Mouse (Mus musculus) hindbrain, embryonic 10.5 days (tissue): Measurements from ENCODE around the gene C130032M10Rik. TPM values are rescaled to one million over a fixed set of nuclear protein-coding genes. Genes with fewer than 3 reads are reported as not detected.
A peak's percentile ranks its signal among the peaks of the same experiment; 100 is the strongest.

Source experiments
- DNase-seq: peaks from one replicate; pipeline ENCODE4 v3.0.0-alpha.2; 2017; ENCODE audit warnings: low spot score
- H3K27ac ChIP-seq: fragments of 300-500 bp; sonication (generic); 2 replicates; pipeline ENCODE4 v1.5.1; 2016; ENCODE audit warnings: mild to moderate bottlenecking, moderate library complexity
- H3K27me3 ChIP-seq: fragments of 300-500 bp; sonication (generic); 2 replicates; pipeline ENCODE4 v1.6.1; 2016; ENCODE audit warnings: mild to moderate bottlenecking; ENCODE audit not compliant: poor library complexity, insufficient read depth, severe bottlenecking
- H3K36me3 ChIP-seq: fragments of 300-500 bp; sonication (generic); 2 replicates; pipeline ENCODE4 v1.6.1; 2016; ENCODE audit warnings: mild to moderate bottlenecking, moderate library complexity
- H3K4me1 ChIP-seq: fragments of 300-500 bp; sonication (generic); replicated peaks from 2 replicates; pipeline ENCODE4 v1.6.1; 2016; ENCODE audit warnings: mild to moderate bottlenecking
- H3K4me3 ChIP-seq: fragments of 300-500 bp; sonication (generic); 2 replicates; pipeline ENCODE4 v1.5.1; 2016; ENCODE audit warnings: mild to moderate bottlenecking, moderate library complexity
- H3K9me3 ChIP-seq: fragments of 300-500 bp; sonication (generic); 2 replicates; pipeline ENCODE4 v1.6.1; 2016; ENCODE audit warnings: mild to moderate bottlenecking, moderate library complexity
- WGBS: fragments of 180-500 bp; shearing (Covaris S2); methylation state at CpG from one replicate; pipeline ENCODE4 v1.1.7; 2016; 5-methylcytosine and 5-hydroxymethylcytosine counted together
- polyA plus RNA-seq: library from polyadenylated mRNA; unstranded; fragments of >200 nt; fragmentation: Nextera tagmentation; extraction: Ambion mirVana; gene quantifications from 2 replicates; pipeline ENCODE4 v1.2.1, GENCODE M21; 2016

C130032M10Rik gene
- polyA plus RNA-seq, 1 experiment from 2014 or later: 0.38 TPM

DNA sequence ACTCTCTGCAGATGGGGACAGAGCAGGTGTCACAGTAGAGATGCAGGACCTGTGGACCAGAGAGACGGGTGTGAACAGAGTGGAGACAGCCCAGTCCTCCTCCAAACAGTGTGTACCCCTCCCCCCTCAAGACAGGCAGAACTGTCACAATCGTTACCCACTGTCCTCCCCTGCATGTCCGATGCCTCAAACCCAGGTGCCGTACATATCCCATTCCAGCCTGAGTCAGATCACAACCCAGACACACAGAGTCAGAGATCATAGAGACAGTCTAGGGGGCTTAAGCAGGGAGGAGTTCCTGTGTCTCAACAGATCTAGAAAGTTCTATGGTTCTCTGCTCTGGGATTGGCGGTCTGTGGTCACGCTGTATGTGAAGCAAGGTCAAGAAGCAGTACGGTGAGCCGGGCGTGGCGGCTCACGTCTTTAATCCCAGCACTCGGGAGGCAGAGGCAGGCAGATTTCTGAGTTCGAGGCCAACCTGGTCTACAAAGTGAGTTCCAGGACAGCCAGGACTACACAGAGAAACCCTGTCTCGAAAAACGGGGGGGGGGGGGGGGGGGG, 9.7 kb downstream of the C130032M10Rik start:
- H3K36me3 ChIP-seq: peaks cover 33% of the 10 kb centered on the region
- no peaks in the 10 kb centered on the region for H3K9me3 ChIP-seq
- peaks cover 74% of the 10 kb centered on the region for H3K4me1 ChIP-seq
- WGBS: 86% methylated on average over 14 of the region's 15 CpGs
- DNase-seq: no peak
- no peaks in the 10 kb centered on the region for H3K27me3 ChIP-seq
- H3K4me3 ChIP-seq: no peak overlapping the region
- peak overlapping the region; percentile 89 for H3K27ac ChIP-seq

DNA sequence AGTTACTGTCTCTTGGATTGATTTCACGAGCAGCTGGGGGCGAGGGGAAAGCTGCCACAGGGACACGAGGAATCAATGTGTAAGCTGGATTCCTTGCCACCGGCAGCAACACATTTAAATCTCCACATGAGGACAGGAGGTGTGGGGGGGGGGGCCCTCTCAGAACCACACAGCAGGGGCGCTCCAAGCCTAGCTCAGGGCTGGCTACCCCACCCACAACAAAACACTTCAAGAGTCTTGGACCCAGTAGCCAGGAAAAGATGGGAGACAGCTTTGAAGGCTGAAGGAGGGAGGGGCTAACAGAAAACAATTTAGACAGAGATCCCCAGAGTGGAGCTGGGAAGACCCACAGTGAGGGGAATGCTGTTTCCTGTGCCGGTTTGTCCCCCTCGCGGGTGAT, 10.4 kb downstream of the C130032M10Rik start:
- DNase-seq: no peak

DNA sequence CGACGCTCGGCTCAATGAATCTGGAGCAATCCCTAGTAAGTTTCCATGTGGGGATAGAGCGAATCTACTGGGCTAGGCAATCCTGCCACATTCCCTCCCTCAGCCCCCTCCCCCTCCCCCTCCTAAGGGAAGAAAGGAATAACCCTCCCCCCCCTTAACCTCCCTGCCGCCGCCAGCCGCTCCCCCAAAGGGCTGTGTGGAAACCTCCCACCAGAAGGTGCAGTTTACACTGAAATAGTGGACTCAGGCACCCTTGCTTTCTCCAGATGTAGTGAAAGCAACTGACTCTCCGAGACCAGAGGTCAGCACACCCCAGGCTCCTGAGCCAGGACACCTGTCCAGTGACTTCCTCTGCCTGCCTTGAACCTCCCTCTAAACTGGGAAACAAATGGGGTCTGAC, 11.1 kb downstream of the C130032M10Rik start:
- WGBS: 3% methylated on average over 8 of the region's 8 CpGs
- Histone ChIP-seq H3K27me3 (no peaks in the 10 kb centered on the region), H3K9me3 (no peaks in the 10 kb centered on the region), H3K4me3 (peak overlapping the region; percentile 42), H3K4me1 (peaks cover 88% of the 10 kb centered on the region), H3K27ac (peak overlapping the region; percentile 89), H3K36me3 (peaks cover 33% of the 10 kb centered on the region)
- DNase-seq: peak; percentile 55

More for the DNA sequence above, 10.4 kb downstream of the C130032M10Rik start:
- Histone ChIP-seq H3K27me3 (no peaks in the 10 kb centered on the region), H3K9me3 (no peaks in the 10 kb centered on the region), H3K4me1 (peaks cover 81% of the 10 kb centered on the region), H3K27ac (peak overlapping the region; percentile 89), H3K4me3 (peak overlapping the region; percentile 29), H3K36me3 (peaks cover 33% of the 10 kb centered on the region)
- WGBS: 9% methylated on average over 8 of the region's 8 CpGs

DNA sequence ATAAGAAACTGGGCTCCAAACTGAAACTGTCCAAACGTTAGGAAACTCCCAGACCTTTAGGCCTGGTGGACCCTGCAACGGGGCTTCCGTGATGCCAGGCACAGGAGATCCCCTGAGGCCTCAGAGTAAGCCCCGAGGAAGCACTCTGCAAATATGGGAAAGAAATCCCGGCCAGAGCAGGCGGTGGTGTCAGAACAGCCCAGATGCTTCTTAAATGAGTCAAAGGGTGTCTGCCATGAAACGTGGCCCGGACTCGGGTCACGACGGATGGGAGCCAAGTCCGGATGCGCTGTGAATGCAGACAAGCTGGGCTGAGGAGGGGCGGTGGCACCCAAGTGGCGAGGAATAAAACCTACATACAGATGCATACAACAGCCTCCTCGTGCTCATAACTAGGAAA, 11.6 kb downstream of the C130032M10Rik start:
- WGBS: under 1% methylated on average over 16 of the region's 16 CpGs
- Histone ChIP-seq H3K4me3 (peak overlapping the region; percentile 42), H3K27me3 (no peaks in the 10 kb centered on the region), H3K9me3 (no peaks in the 10 kb centered on the region), H3K27ac (peak overlapping the region; percentile 89), H3K4me1 (peaks cover 90% of the 10 kb centered on the region), H3K36me3 (peaks cover 31% of the 10 kb centered on the region)
- peak; percentile 88 for DNase-seq

DNA sequence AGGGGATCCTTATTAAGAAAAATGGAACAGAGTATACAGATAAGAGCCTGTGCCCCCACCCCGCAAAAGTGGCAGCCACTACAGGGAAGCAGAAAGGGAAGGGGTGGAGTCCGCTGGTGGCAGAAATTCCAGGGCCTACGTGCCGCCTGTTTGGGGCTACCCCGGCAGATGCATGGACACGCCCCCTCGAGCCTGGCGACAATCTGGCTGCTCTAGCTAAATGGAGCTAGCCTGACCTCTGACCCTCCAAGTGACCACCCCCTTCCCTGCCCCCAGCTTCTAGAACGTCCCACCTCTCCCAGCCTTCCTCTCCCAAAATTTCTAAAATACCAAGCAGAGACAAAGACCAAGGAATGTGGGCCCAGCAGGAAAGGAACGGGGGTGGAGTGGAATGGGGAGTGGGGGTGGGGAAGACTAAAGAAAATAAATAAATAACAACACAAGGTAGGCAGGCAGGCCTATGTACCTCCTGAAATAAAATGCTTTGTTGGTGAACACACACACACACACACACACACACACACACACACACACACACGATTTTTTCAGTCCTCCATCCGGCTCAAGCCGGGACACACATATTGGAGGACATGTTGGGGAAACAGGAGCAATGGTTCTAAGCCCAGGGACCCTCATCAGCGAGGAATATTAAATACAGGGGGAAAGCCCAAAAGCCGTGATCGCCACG, 12.6 kb downstream of the C130032M10Rik start:
- Histone ChIP-seq H3K27ac (peak overlapping the region; percentile 89), H3K27me3 (no peaks in the 10 kb centered on the region), H3K4me3 (peak overlapping the region; percentile 42), H3K4me1 (peaks cover 92% of the 10 kb centered on the region), H3K9me3 (no peaks in the 10 kb centered on the region), H3K36me3 (peaks cover 21% of the 10 kb centered on the region)
- peak; percentile 92 for DNase-seq
- 4% methylated on average over 17 of the region's 17 CpGs for WGBS

DNA sequence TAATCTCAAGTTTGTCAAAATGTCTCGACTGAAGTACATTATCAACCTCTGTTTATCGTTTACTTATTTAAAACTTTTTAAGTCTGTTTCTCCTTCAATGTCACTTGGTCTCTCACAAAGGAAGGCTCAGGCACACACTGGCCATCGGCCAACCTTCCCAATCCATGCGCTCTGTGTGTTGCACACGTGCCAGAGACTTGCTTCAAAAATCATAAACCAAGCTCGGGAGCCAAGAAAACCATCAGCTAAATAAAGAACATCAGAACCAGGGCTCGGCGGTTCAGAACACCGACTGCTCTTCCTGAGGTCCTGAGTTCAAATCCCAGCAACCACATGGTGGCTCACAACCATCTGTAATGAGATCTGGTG, 13.2 kb downstream of the C130032M10Rik start:
- Histone ChIP-seq H3K4me3 (0 out of 2 replicates have a peak overlapping the region, but pooled peaks have one; percentile 42), H3K27ac (peak overlapping the region; percentile 89), H3K36me3 (peaks cover 16% of the 10 kb centered on the region), H3K4me1 (peaks cover 92% of the 10 kb centered on the region), H3K27me3 (no peaks in the 10 kb centered on the region), H3K9me3 (no peaks in the 10 kb centered on the region)
- 41% methylated on average over 9 of the region's 9 CpGs for WGBS
- no peak for DNase-seq

DNA sequence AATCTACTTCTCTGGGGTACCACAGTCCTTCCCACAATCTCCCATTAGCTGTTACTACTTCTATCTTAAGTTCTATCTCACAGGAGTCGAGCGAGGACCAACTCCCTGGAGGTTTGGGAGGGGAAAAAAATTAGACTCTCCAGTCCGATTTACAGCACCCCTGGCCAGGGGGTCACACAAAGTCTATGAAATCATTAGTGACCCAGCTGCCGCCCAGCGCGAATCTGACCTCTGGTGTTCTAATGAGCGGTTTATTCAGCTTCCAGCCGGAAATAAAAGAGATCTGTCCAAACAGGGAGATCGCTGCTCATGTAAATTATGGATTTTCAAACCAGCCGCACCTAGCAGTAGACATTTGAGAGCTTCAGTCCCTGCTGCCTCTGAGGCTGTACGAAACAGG, 15.8 kb downstream of the C130032M10Rik start:
- no peak overlapping the region for H3K4me3 ChIP-seq
- DNase-seq: no peak
- no peaks in the 10 kb centered on the region for H3K36me3 ChIP-seq
- peak overlapping the region; percentile 78 for H3K27ac ChIP-seq
- no peaks in the 10 kb centered on the region for H3K27me3 ChIP-seq
- H3K9me3 ChIP-seq: no peaks in the 10 kb centered on the region
- peaks cover 93% of the 10 kb centered on the region for H3K4me1 ChIP-seq
- WGBS: 25% methylated on average over 11 of the region's 11 CpGs

DNA sequence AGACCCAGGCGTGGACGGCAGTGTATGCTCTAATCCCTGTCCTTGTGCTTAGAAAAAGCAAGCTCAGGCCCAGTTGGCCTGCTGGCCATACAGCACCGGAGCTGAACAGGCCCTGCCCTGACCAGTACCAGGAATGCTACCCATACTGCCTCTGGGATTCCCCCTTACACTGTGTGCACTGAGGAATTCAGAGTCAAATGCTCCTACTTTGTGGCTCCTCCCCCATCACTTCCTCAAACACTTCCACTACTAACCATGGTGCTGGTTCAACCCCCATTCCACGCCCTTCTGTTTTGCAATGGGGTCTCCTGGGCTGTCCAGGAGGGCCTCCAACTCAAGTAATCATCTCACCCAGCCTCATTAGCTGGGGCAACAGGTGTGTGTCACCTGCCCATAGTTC, 18.4 kb downstream of the C130032M10Rik start:
- Histone ChIP-seq H3K27ac (peak overlapping the region; percentile 60; the same call in 1 of the 2 replicates), H3K4me1 (peaks cover 93% of the 10 kb centered on the region), H3K9me3 (no peaks in the 10 kb centered on the region), H3K36me3 (no peaks in the 10 kb centered on the region), H3K27me3 (no peaks in the 10 kb centered on the region), H3K4me3 (no peak overlapping the region)
- 80% methylated on average over 4 of the region's 4 CpGs for WGBS
- DNase-seq: no peak

DNA sequence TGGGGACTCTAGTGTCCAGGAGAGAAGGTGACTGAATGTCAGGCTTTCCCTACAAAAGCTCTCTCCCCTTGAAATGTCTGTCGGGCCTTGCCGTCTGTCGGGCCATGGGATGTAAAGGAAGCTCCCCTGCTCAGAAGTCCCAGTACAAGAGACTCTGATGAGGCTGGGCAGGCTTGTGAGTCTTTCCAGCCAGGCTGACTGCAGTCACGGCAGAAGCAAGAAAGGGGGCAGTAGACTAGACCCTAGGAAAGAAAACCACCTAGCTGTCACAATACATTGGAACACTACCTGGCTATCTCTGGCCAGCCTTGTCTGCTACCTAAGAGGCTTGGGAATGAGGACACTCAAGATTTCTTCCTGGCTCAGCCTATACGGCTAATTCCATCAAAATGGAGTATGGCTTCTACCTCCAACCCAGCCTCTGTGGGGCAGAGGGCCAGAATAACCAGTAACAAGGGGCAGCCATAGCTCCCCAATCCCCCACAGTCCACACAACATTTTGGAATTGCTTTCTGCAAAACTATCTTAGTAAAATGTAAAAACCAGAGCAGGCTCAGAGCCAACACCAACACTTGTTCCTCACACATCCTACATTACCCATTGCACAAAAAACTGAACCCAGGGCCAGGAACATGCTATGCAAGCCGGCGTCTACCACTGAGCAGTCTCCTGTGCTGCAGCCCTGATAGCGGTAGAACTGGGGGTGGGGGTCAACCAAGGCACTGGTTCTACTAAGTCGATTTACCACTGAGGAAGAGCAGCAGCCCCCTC, 19.4 kb downstream of the C130032M10Rik start:
- no peaks in the 10 kb centered on the region for H3K9me3 ChIP-seq
- peaks cover 96% of the 10 kb centered on the region for H3K4me1 ChIP-seq
- no peak for DNase-seq
- no peaks in the 10 kb centered on the region for H3K36me3 ChIP-seq
- peak overlapping the region; percentile 71 for H3K27ac ChIP-seq
- 76% methylated on average over 9 of the region's 9 CpGs for WGBS
- H3K27me3 ChIP-seq: no peaks in the 10 kb centered on the region
- no peak overlapping the region for H3K4me3 ChIP-seq

DNA sequence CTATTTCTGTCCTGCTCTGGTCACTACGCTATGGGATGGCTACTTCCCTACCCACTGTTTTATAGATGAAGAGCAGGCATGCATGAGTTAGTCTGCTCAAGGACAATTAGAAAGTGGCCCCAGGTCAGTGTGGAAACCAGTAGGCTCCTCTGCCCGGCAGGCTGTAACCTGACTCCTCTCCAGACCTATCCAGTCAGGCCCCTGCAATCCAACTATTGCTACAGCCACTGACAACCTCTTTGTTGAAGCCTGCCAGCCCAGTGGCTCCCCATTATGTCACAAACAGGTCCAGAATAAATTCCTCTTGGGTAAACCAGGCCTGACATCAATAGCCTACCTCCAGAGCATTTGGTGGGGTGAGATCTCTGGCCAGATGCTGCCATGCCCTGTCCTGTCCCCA, 21.1 kb downstream of the C130032M10Rik start:
- H3K4me1 ChIP-seq: peaks cover 93% of the 10 kb centered on the region
- peak; percentile 78 for DNase-seq
- peak overlapping the region; percentile 32 for H3K4me3 ChIP-seq
- H3K27ac ChIP-seq: peak overlapping the region; percentile 91
- peaks cover 4% of the 10 kb centered on the region; the same call in 1 of the 2 replicates for H3K36me3 ChIP-seq
- H3K27me3 ChIP-seq: no peaks in the 10 kb centered on the region
- WGBS: 3% methylated on average over 2 of the region's 2 CpGs
- H3K9me3 ChIP-seq: no peaks in the 10 kb centered on the region

DNA sequence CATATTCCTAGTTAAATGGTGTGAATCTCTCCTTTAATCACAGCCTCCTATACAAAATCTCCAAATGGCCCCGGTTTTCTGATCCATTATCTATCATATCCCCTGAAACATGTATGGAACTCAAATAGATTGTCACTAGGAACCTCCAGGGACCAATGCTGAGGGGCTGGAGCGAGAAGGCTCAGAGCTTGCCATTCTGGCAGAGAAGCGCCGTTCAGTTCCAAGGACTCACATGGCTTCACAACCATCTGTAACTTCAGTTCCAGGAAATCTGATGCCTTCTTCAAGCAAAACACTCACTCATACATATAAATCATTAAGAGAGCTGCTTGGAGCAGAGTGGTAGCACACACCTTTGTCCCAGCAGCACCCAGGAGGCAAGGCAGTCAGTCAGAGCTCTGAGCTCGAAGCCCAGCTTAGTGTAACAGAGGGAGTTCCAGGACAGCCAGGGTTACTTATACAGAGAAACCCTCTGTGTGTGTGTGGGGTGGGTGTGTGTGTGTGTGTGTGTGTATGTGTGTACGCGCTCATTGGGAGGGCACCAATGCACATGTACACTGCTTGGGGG, 23.6 kb downstream of the C130032M10Rik start:
- peak overlapping the region; percentile 41; the same call in 1 of the 2 replicates for H3K27ac ChIP-seq
- no peak for DNase-seq
- H3K4me1 ChIP-seq: peaks cover 91% of the 10 kb centered on the region
- no peak overlapping the region for H3K4me3 ChIP-seq
- H3K36me3 ChIP-seq: peaks cover 4% of the 10 kb centered on the region; the same call in 1 of the 2 replicates
- H3K27me3 ChIP-seq: no peaks in the 10 kb centered on the region
- H3K9me3 ChIP-seq: no peaks in the 10 kb centered on the region
- WGBS: 74% methylated on average over 7 of the region's 7 CpGs

DNA sequence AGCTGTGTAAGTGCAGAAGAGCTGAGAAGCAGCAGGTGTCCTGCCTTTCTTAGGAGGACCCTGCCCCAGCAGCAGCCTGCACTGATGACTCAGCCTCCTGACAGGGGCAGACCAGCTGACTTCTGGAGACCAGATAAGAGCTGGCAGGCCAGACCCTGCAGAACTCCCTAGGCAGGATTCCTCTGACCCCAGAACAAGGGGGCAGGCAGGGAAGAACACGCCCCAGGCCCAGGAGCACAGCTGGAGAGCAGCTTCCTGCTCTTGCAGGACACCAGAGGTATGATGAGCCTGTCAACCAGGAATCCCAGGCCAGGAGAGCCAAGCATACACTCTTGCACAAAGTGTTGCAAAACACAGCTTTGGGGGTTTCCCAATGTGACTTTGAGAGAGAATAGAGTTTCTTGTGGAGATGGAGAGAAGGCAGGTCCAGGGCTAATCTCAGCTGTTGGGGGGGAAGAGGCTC, 25.8 kb downstream of the C130032M10Rik start:
- Histone ChIP-seq H3K27me3 (no peaks in the 10 kb centered on the region), H3K27ac (peak overlapping the region; percentile 70), H3K4me1 (peaks cover 92% of the 10 kb centered on the region), H3K4me3 (no peak overlapping the region), H3K36me3 (peaks cover 4% of the 10 kb centered on the region; the same call in 1 of the 2 replicates), H3K9me3 (no peaks in the 10 kb centered on the region)
- WGBS: 15% methylated on average over 1 of the region's 1 CpGs
- no peak for DNase-seq
